Mouse (Mus musculus): Measurements from ENCODE around the gene Dram1. TPM values are rescaled to one million over a fixed set of nuclear protein-coding genes. Genes with fewer than 3 reads are reported as not detected.

The Dram1 gene
- total and polyA plus RNA-seq, 2 experiments from 2014 or later, result 0.39 to 0.44 TPM

- H3K27ac ChIP-seq (ENCODE audit: low read depth, low read length), result no peak overlapping the region
- H3K36me3 ChIP-seq (ENCODE audit: insufficient read depth, low read length), result no peaks in the 10 kb centered on the region
- H3K4me2 ChIP-seq (ENCODE audit: low read depth, low read length, poor library complexity, severe bottlenecking), result no peak overlapping the region
- no peak overlapping the region for H3K4me3 ChIP-seq (ENCODE audit: low read depth, low read length)
- no peaks in the 10 kb centered on the region for H3K9me3 ChIP-seq (ENCODE audit: low read length)
- WGBS, result 81% methylated on average over 4 of the region's 4 CpGs
- H3K4me1 ChIP-seq (ENCODE audit: insufficient read depth, low read length), result peaks cover 6% of the 10 kb centered on the region; the same call in 1 of the 2 replicates
- TF ChIP-seq CTCF (IDR thresholded peaks at IDR 0.05), result no peak
- no peak for DNase-seq (ENCODE audit: low spot score)
- H3K27me3 ChIP-seq (ENCODE audit: insufficient read depth, low read length), result no peaks in the 10 kb centered on the region
- H3K9ac ChIP-seq (replicated peaks; ENCODE audit: low read length, poor library complexity, severe bottlenecking), result no peak overlapping the region
- ATAC-seq (ENCODE audit: low FRiP score), result no peak
Measured at GRCm38 (mm10) chr10:88383479-88383878, 4.6 kb upstream of the Dram1 start.

- Histone ChIP-seq H3K4me2 (ENCODE audit: low read depth, low read length, poor library complexity, severe bottlenecking) (no peak overlapping the region), H3K4me1 (ENCODE audit: insufficient read depth, low read length) (peaks cover 6% of the 10 kb centered on the region; the same call in 1 of the 2 replicates), H3K36me3 (ENCODE audit: insufficient read depth, low read length) (no peaks in the 10 kb centered on the region), H3K9ac (replicated peaks; ENCODE audit: low read length, poor library complexity, severe bottlenecking) (no peak overlapping the region), H3K27me3 (ENCODE audit: insufficient read depth, low read length) (no peaks in the 10 kb centered on the region), H3K27ac (ENCODE audit: low read depth, low read length) (no peak overlapping the region), H3K9me3 (ENCODE audit: low read length) (no peaks in the 10 kb centered on the region), H3K4me3 (ENCODE audit: low read depth, low read length) (no peak overlapping the region)
- no peak for TF ChIP-seq CTCF (IDR thresholded peaks at IDR 0.05)
- ATAC-seq (ENCODE audit: low FRiP score) (no peak), DNase-seq (ENCODE audit: low spot score) (no peak)
- WGBS, result 85% methylated on average over 6 of the region's 6 CpGs
Measured at GRCm38 (mm10) chr10:88382009-88382408, 3.1 kb upstream of the Dram1 start.

GRCm38 (mm10) chr10:88381286-88381685 is 2.4 kb upstream of the Dram1 start:
- Histone ChIP-seq H3K4me3 (ENCODE audit: low read depth, low read length) (no peak overlapping the region), H3K9ac (replicated peaks; ENCODE audit: low read length, poor library complexity, severe bottlenecking) (no peak overlapping the region), H3K27me3 (ENCODE audit: insufficient read depth, low read length) (no peaks in the 10 kb centered on the region), H3K36me3 (ENCODE audit: insufficient read depth, low read length) (no peaks in the 10 kb centered on the region), H3K4me1 (ENCODE audit: insufficient read depth, low read length) (peaks cover 6% of the 10 kb centered on the region; the same call in 1 of the 2 replicates), H3K4me2 (ENCODE audit: low read depth, low read length, poor library complexity, severe bottlenecking) (peak overlapping the region; percentile 65; the same call in 1 of the 2 replicates), H3K27ac (ENCODE audit: low read depth, low read length) (no peak overlapping the region), H3K9me3 (ENCODE audit: low read length) (no peaks in the 10 kb centered on the region)
- WGBS, result 80% methylated on average over 4 of the region's 4 CpGs
- ATAC-seq (ENCODE audit: low FRiP score) (no peak), DNase-seq (ENCODE audit: low spot score) (no peak)
- no peak for TF ChIP-seq CTCF (IDR thresholded peaks at IDR 0.05)

- peak; percentile 33 for TF ChIP-seq CTCF (IDR thresholded peaks at IDR 0.05)
- WGBS, result 51% methylated on average over 14 of the region's 14 CpGs
- Histone ChIP-seq H3K9ac (replicated peaks; ENCODE audit: low read length, poor library complexity, severe bottlenecking) (peak overlapping the region; percentile 82; the same call in 1 of the 2 replicates), H3K27me3 (ENCODE audit: insufficient read depth, low read length) (no peaks in the 10 kb centered on the region), H3K36me3 (ENCODE audit: insufficient read depth, low read length) (no peaks in the 10 kb centered on the region), H3K27ac (ENCODE audit: low read depth, low read length) (peak overlapping the region; percentile 18; the same call in 1 of the 2 replicates), H3K4me2 (ENCODE audit: low read depth, low read length, poor library complexity, severe bottlenecking) (peak overlapping the region; percentile 65), H3K9me3 (ENCODE audit: low read length) (no peaks in the 10 kb centered on the region), H3K4me3 (ENCODE audit: low read depth, low read length) (peak overlapping the region; percentile 87), H3K4me1 (ENCODE audit: insufficient read depth, low read length) (peaks cover 6% of the 10 kb centered on the region; the same call in 1 of the 2 replicates)
- DNase-seq (ENCODE audit: low spot score) (no peak), ATAC-seq (ENCODE audit: low FRiP score) (no peak)
Measured at GRCm38 (mm10) chr10:88380430-88381060, 1.7 kb upstream of the Dram1 start.

GRCm38 (mm10) chr10:88380002-88380401 is 1.1 kb upstream of the Dram1 start:
- peaks cover 6% of the 10 kb centered on the region; the same call in 1 of the 2 replicates for H3K4me1 ChIP-seq (ENCODE audit: insufficient read depth, low read length)
- H3K27me3 ChIP-seq (ENCODE audit: insufficient read depth, low read length), result no peaks in the 10 kb centered on the region
- peak overlapping the region; percentile 87 for H3K4me3 ChIP-seq (ENCODE audit: low read depth, low read length)
- no peaks in the 10 kb centered on the region for H3K36me3 ChIP-seq (ENCODE audit: insufficient read depth, low read length)
- H3K4me2 ChIP-seq (ENCODE audit: low read depth, low read length, poor library complexity, severe bottlenecking), result peak overlapping the region; percentile 65
- H3K9me3 ChIP-seq (ENCODE audit: low read length), result no peaks in the 10 kb centered on the region
- under 1% methylated on average over 11 of the region's 11 CpGs for WGBS
- no peak for TF ChIP-seq CTCF (IDR thresholded peaks at IDR 0.05)
- H3K9ac ChIP-seq (replicated peaks; ENCODE audit: low read length, poor library complexity, severe bottlenecking), result peak overlapping the region; percentile 82
- peak overlapping the region; percentile 82 for H3K27ac ChIP-seq (ENCODE audit: low read depth, low read length)
- DNase-seq (ENCODE audit: low spot score) (peak; percentile 36), ATAC-seq (ENCODE audit: low FRiP score) (no peak)

GRCm38 (mm10) chr10:88377666-88378065 is 1.2 kb downstream of the Dram1 start:
- H3K9me3 ChIP-seq (ENCODE audit: low read length), result no peaks in the 10 kb centered on the region
- H3K27ac ChIP-seq (ENCODE audit: low read depth, low read length), result no peak overlapping the region
- no peak overlapping the region for H3K4me2 ChIP-seq (ENCODE audit: low read depth, low read length, poor library complexity, severe bottlenecking)
- H3K9ac ChIP-seq (replicated peaks; ENCODE audit: low read length, poor library complexity, severe bottlenecking), result no peak overlapping the region
- no peak overlapping the region for H3K4me3 ChIP-seq (ENCODE audit: low read depth, low read length)
- H3K4me1 ChIP-seq (ENCODE audit: insufficient read depth, low read length), result peaks cover 6% of the 10 kb centered on the region; the same call in 1 of the 2 replicates
- H3K36me3 ChIP-seq (ENCODE audit: insufficient read depth, low read length), result no peaks in the 10 kb centered on the region
- H3K27me3 ChIP-seq (ENCODE audit: insufficient read depth, low read length), result no peaks in the 10 kb centered on the region
- DNase-seq (ENCODE audit: low spot score) (no peak), ATAC-seq (ENCODE audit: low FRiP score) (no peak)
- 74% methylated on average over 4 of the region's 4 CpGs for WGBS
- TF ChIP-seq CTCF (IDR thresholded peaks at IDR 0.05), result no peak

Data from midbrain, postnatal 0 days (tissue).